Mouse (Mus musculus): ENCODE measurements around the gene Adam1a.
"Not testable (repeated sequence)": the region's sequence is repeated elsewhere in the genome, so short reads cannot be mapped to it uniquely, and the experiment has no call there.

Gene Adam1a

DNA sequence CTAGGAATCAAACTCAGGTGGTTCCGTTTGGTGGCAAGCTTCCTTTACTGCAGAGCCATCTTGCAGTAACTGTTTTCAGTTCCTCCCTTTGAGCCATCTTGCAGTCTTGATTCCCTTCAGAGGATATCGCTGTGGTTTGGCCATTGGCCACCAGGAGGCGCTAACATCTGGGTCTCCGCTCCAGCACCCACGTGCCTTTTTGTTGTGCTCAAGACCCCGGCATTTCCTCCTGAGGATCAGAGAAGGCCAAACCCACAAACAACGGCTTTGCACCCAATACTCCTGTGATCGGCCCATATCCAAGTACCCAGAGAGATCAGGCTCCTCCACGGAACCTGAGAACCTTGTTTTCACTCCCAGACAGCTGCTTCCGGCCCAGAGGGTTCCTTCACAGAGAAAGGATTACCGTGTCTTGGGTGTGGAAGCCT, 19.2 kb upstream of the Adam1a start:
- DNase-seq (ENCODE audit: low spot score) = peak; percentile 58

- no peak for DNase-seq (ENCODE audit: low spot score)
Observed at GRCm38 (mm10) chr5:121562436-121562835, 17.2 kb upstream of the Adam1a start.

DNA sequence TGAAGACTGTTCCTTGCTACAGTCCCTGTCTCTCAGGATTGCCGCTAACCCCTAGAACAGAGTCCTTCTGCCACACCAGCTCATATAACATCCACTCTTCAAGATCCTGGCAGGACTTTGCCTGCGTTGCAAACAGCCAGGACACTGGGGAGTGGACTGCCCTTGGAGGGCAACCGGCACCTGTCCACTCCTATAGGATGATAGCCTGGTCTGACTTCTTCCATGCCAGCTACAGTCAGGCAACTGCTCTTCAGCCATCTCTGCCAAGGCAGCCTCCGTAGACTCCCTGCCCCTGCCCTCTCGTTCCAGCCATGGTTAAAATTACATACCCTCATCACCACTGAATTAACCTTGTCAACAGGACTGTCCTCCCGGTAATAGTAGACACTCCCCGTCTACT, 3.9 kb upstream of the Adam1a start:
- DNase-seq (ENCODE audit: low spot score) = no peak

- DNase-seq (ENCODE audit: low spot score) = no peak
Observed at GRCm38 (mm10) chr5:121547084-121547483, 1.8 kb upstream of the Adam1a start.

GRCm38 (mm10) chr5:121546530-121546895, 1.2 kb upstream of the Adam1a start:
- DNase-seq (ENCODE audit: low spot score) = no peak

- peak; percentile 92 for DNase-seq (ENCODE audit: low spot score)
Observed at GRCm38 (mm10) chr5:121545793-121546529, 679 bp upstream of the Adam1a start, which contains the start of gene Mapkapk5. Mapkapk5 (minus strand) TSS chr5:121545905.

GRCm38 (mm10) chr5:121543370-121543769, 1.9 kb downstream of the Adam1a start:
- DNase-seq (ENCODE audit: low spot score) = no peak

DNA sequence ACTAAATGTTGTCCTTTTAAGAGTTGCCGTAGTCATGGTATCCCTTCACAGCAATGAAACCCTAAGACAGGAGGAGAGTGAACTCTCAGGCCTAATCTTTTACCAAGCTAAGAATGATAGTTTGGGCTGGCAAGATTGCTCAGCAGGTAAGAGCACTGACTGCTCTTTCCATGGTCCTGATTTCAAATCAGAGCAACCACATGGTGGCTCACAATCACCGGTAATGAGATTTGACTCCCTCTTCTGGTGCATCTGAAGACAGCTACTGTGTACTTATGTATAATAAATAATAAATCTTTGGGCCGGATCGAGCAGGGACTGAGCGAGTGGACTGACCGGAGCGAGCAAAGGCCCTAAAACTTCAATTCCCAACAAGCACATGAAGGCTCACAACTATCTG, 4.0 kb downstream of the Adam1a start:
- no peak for DNase-seq (ENCODE audit: low spot score)

DNA sequence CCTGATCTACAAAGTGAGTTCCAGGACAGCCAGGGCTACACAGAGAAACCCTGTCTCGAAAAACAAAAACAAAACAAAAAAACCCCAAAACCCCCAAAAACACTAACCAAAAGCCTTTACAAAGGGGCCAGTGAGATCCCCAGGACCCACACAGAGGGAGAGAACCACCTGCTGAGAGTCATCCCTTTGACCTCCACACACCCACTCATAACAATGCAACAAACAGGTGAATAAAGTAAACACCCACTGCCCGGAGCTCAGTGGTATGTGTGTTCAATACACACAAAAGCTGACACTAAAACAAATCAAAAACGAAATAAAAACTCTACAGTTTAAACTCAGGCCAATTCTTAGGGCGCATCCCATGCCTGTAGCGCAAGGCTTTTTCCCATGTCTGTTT, 5.2 kb downstream of the Adam1a start:
- no peak for DNase-seq (ENCODE audit: low spot score)

DNA sequence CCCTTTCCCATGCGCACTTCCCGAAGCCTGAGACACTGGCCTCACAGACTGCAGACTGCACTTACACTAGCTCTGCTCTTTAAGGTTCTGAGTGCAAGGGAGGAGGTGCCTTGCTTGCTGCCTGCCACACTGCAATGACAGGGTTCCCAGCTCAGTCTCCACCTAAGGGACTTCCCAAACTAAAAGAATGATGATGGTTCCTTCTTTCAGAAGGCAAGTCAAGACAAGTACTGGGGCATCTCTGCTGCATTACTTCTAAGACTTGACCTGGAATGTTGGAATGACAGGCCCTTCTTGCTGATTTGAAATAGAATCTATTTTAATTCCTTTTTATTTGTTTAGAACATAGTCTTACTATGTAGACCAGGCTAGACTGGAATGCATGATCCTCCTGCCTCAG, 7.7 kb downstream of the Adam1a start:
- DNase-seq (ENCODE audit: low spot score) = no peak

GRCm38 (mm10) chr5:121536921-121537555, 8.2 kb downstream of the Adam1a start:
- DNase-seq (ENCODE audit: low spot score) = no peak

DNA sequence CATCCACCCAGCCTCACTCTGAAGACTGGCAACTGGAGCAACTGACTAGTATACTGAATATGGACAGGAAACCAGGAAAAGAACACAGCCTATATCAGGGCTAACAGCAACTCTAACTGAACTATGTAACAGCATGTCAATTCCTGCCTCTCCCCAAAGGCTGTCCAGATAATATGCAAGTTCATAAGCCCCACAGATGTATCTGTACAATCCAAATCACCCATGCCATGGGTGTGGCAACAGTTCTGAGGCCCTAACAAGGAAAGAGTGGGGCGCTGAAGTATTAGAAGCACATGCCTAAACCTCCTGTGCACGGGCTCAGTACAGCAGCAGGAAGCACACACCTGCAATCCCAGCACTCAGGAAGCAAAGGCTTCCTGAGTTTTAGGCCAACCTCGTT, 10.2 kb downstream of the Adam1a start:
- DNase-seq (ENCODE audit: low spot score) = no peak

GRCm38 (mm10) chr5:121534521-121534920, 10.8 kb downstream of the Adam1a start:
- no peak for DNase-seq (ENCODE audit: low spot score)

GRCm38 (mm10) chr5:121526961-121527360, 18.3 kb downstream of the Adam1a start:
- DNase-seq (ENCODE audit: low spot score) = peak; percentile 52

DNA sequence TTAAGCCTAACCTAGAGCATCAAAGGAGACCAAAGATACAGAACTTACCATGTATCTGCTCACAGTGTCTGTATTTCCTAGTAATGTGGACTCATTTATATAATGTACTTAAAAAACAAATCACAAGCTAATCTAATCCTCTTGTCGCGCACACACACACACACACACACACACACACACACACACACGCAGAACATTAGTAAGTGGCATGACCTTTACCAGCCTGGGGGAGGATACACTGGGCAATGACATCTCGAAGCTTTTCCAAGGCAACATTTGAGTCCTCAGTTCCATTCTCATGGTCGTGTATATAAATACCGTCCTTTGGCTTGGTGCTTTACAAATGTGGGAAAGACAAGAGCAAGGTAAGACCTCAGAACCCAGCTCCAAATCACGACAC, 18.8 kb downstream of the Adam1a start:
- no peak for DNase-seq (ENCODE audit: low spot score)

GRCm38 (mm10) chr5:121525774-121526450, 19.4 kb downstream of the Adam1a start:
- DNase-seq (ENCODE audit: low spot score) = no peak

DNA sequence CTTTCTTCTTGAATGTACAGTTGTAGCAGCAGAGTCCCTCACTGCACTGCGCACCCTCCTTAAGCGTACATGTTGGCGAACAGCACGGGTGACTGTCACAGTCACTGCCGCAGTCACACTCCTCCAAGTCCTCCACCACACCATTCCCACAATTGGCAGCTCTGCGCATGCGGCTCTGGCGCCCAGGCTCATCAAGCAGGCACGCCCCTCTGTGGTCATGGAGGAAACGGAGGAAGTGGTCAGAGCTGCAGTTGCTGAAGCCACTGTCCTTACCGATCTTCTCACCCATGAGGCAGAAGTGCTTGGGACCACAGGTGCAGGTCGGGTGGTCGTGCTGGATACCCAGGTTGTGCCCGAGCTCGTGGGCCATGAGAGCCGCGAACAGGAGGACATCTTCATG, 25.5 kb downstream of the Adam1a start:
- not testable (repeated sequence) for DNase-seq (ENCODE audit: low spot score)

- no peak for DNase-seq (ENCODE audit: low spot score)
Observed at GRCm38 (mm10) chr5:121518983-121519382, 26.3 kb downstream of the Adam1a start.

DNA sequence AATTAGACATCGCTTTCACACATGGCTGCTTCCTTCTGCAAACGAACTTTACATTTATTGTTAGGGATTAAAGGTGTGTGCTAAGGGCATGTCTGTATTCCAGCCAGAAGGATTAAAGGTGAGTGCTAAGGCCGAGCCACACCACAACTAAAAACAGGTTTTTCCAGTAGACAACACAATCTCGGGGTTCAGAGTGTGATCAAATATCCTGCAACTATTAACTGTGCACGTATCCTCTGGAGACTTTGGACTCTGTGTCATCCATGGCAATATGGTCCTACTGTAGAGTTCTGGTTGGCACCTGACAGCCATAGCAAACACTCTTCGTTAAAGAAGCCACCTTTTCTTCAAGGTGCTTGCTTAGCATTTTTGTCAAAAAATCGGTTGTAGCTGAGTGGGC, 35.3 kb downstream of the Adam1a start:
- no peak for DNase-seq (ENCODE audit: low spot score)

DNA sequence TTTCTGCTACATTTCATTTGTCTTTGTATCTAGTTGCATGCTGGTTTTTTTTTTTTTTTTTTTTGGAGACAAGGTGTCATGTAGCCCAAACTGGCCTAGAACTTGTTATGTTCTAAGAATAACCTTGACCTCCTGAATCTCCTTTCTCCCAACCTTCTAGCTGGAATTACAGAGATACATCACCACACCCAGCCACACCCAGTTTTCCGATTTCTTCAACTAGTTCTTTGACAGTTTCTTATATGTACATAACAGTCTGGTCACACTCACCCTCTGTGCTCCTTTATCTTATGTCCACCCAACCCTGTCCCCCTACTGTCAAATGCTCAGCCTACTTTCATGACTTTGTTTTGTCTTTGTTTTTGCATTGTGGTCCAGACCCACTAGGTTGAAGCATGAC, 38.4 kb downstream of the Adam1a start:
- DNase-seq (ENCODE audit: low spot score) = no peak

- no peak for DNase-seq (ENCODE audit: low spot score)
Observed at GRCm38 (mm10) chr5:121503231-121503630, 42.1 kb downstream of the Adam1a start, which contains the start of gene Adam1b. Adam1b (minus strand) TSS chr5:121503435.

GRCm38 (mm10) chr5:121501424-121501996, 43.8 kb downstream of the Adam1a start:
- DNase-seq (ENCODE audit: low spot score) = not testable (repeated sequence)

GRCm38 (mm10) chr5:121500719-121501118, 44.6 kb downstream of the Adam1a start:
- DNase-seq (ENCODE audit: low spot score) = no peak

Data from ovary, adult 18-20 months (tissue).